8 mouse cellular contexts compared by ENCODE assay signal in genomic region chr9:108347540-108348289, GRCm38 (mm10). TPM values are rescaled to one million over a fixed set of nuclear protein-coding genes. Genes with fewer than 3 reads are reported as not detected.
A peak's percentile ranks its signal among the peaks of the same experiment; 100 is the strongest.
DNase-seq lines count a peak whose midpoint lies in the region; ATAC-seq lines count a peak whose summit lies in the region.

Gene Usp4 (plus strand): TSS chr9:108347853.

- H3K4me1 ChIP-seq in erythroblast, embryonic 14.5 days (ENCODE audit: control insufficient read depth): peaks cover 79% of the 10 kb centered on the region
- peaks cover 7% of the 10 kb centered on the region for H3K4me1 ChIP-seq in heart, embryonic 11.5 days (ENCODE audit: control insufficient read depth, insufficient read depth, low read length)
- peaks cover 21% of the 10 kb centered on the region for H3K4me1 ChIP-seq in kidney, embryonic 16.5 days (ENCODE audit: insufficient read depth, low read length)

- DNase-seq in CD4-positive helper T cell, adult 2 months (ENCODE audit: low read depth, low spot score): peak; percentile 92
- DNase-seq in brain, embryonic 18.5 days (ENCODE audit: low read depth, low spot score): peak; percentile 80
- DNase-seq in liver: peak; percentile 96
- DNase-seq in monocyte, adult 2 months (ENCODE audit: low read depth in 1 of 2, low spot score in 2 of 2): peak; percentile 44 to 76
- DNase-seq in spleen, postnatal 14 days (ENCODE audit: low spot score in 2 of 2): peak; percentile 77 to 86

- H3K27me3 ChIP-seq in erythroblast, embryonic 14.5 days (ENCODE audit: control insufficient read depth): no peaks in the 10 kb centered on the region
- H3K27me3 ChIP-seq in heart, embryonic 11.5 days (ENCODE audit: control insufficient read depth, insufficient read depth, low read length): no peaks in the 10 kb centered on the region
- no peaks in the 10 kb centered on the region for H3K27me3 ChIP-seq in kidney, embryonic 16.5 days (ENCODE audit: insufficient read depth, low read length)

- peaks cover 5% of the 10 kb centered on the region for H3K9me3 ChIP-seq in erythroblast, embryonic 14.5 days (ENCODE audit: control insufficient read depth, low read length)
- H3K9me3 ChIP-seq in heart, embryonic 11.5 days (replicated peaks; ENCODE audit: control insufficient read depth, low read length): no peaks in the 10 kb centered on the region
- no peaks in the 10 kb centered on the region for H3K9me3 ChIP-seq in kidney, embryonic 16.5 days (ENCODE audit: low read length)

- H3K4me3 ChIP-seq in erythroblast, embryonic 14.5 days (replicated peaks): peak within 1 kb of the TSS; percentile 74
- H3K4me3 ChIP-seq in heart, embryonic 11.5 days (ENCODE audit: low read depth, low read length): peak within 1 kb of the TSS; percentile 96
- H3K4me3 ChIP-seq in kidney, embryonic 16.5 days (ENCODE audit: low read length): peak within 1 kb of the TSS; percentile 63

- peak; percentile 95 for ATAC-seq in heart, embryonic 11.5 days (replicated peaks; ENCODE audit: insufficient number of reproducible peaks, low FRiP score, low TSS enrichment)
- ATAC-seq in kidney, embryonic 16.5 days (ENCODE audit: low FRiP score, low TSS enrichment): peak; percentile 96

- H3K9ac ChIP-seq in heart, embryonic 11.5 days (ENCODE audit: low read depth, low read length): peak within 1 kb of the TSS; percentile 79
- H3K9ac ChIP-seq in kidney, embryonic 16.5 days (replicated peaks; ENCODE audit: low read length): peak within 1 kb of the TSS; percentile 75

- H3K27ac ChIP-seq in heart, embryonic 11.5 days (ENCODE audit: low read depth, low read length): peak within 1 kb of the TSS; percentile 97
- H3K27ac ChIP-seq in kidney, embryonic 16.5 days (ENCODE audit: low read length): peak within 1 kb of the TSS; percentile 96

- peaks cover 61% of the 10 kb centered on the region for H3K36me3 ChIP-seq in erythroblast, embryonic 14.5 days (ENCODE audit: control insufficient read depth)
- peaks cover 22% of the 10 kb centered on the region for H3K36me3 ChIP-seq in heart, embryonic 11.5 days (ENCODE audit: control insufficient read depth, insufficient read depth, low read length)
- peaks cover 23% of the 10 kb centered on the region for H3K36me3 ChIP-seq in kidney, embryonic 16.5 days (ENCODE audit: insufficient read depth, low read length)

- under 1% methylated on average over 74 of the region's 75 CpGs for WGBS in heart, embryonic 11.5 days (ENCODE audit: insufficient replicate concordance)
- WGBS in kidney, embryonic 16.5 days: under 1% methylated on average over 69 of the region's 75 CpGs

- peak within 1 kb of the TSS; percentile 92 for H3K4me2 ChIP-seq in heart, embryonic 11.5 days
- H3K4me2 ChIP-seq in kidney, embryonic 16.5 days (replicated peaks; ENCODE audit: low read depth, low read length): peak within 1 kb of the TSS; percentile 80

RNA-seq across cellular contexts. Expression of gene Usp4, which starts in this region (rescaled TPM):
- 16.0 and 23.8 TPM in 2 replicates for polyA plus RNA-seq in erythroblast, embryonic 14.5 days (2012)
- 100.0 and 113 TPM in 2 replicates for polyA plus RNA-seq in heart, embryonic 11.5 days (2014; fragmentation: Nextera tagmentation; extraction: Ambion mirVana)
- polyA plus RNA-seq in kidney, embryonic 16.5 days (2015; fragmentation: Nextera tagmentation; extraction: Ambion mirVana): 113 and 119 TPM in 2 replicates

Comparison
In these comparisons a context has a peak if more than half of its experiments do, and no peak if none do; other contexts are left out.
1. Peak in every context shown above with its lines: DNase-seq, ATAC-seq, H3K4me3 ChIP-seq and H3K27ac ChIP-seq.